Mouse (Mus musculus): ENCODE data around the gene Olfr591. TPM values are rescaled to one million over a fixed set of nuclear protein-coding genes. Genes with fewer than 3 reads are reported as not detected.

Gene Olfr591
- not detected for polyA plus RNA-seq (2014; fragmentation: Illumina TruSeq; extraction: RNeasy Lipid Tissue Mini Kit (QIAGEN cat#74804); ENCODE audit: insufficient read depth, low read depth, low replicate concordance)

GRCm38 (mm10) chr7:103178240-103178639 lies at the start of gene Olfr591:
Gene Olfr591, minus strand, starts transcription at chr7:103178340.

DNA sequence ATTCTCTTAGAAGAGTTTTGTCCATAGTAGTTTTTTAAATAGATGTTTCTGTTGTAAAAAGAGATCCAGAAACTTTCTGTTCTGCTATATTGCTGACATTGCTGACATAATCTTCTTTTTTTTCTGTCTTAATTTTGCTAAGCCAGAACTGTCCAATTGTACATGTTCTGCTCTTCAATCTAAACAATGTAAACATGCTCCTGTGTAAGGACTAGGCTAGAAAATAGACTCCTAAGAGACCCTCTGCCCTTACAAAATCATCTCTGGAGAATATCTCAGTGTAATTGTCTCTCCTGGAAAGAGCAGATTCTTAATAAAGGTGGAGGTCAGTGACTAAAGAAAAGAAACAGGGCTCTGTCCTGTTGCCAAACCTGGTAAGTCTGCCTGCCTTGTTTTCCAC lies 38.6 kb upstream of the Olfr591 start, which contains the start of gene Olfr594:
TSS of gene Olfr594 (plus strand) at position 301 of the 400 bp plus-strand sequence.

DNA sequence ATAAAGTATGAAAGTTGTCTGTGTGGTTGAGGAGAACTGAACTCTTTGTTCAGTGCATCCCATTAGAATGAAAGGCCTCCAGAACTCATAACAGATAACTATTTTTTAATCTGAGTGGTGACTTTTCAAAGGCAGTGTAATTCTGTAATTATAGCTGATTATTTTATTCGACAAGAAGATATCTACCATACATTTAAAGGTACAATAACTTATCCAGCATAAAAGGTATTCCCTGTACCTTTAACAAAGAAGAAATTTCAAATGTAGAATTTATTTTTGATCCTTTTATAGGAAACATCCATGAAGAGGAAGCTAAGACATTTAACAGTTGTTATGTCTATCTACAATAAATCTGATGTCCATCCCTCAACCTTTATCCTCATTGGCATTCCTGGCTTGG lies 33.4 kb upstream of the Olfr591 start, which contains the start of gene Olfr593:
TSS of gene Olfr593 (plus strand) at position 301 of the 400 bp plus-strand sequence.

GRCm38 (mm10) chr7:103184503-103184902 lies 6.4 kb upstream of the Olfr591 start, which contains the start of gene Olfr592:
Gene Olfr592, plus strand, starts transcription at chr7:103184803.

DNA sequence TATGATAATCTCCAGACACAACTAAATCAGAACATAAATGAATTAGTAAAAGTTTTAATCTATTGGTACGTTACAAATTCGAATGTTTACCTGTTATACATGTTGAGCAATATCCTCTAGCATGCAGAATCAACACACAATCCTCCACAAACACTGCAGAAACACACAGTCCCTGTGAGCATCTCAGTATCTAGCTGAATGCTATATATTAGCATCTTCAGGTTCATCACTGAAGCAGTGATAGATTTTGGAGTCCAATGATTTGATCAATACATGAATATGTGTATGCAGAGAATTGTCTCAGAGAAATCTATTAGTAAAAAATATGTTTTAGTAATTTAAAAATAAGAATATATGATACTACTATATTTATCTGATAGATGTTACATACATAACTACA lies 21.9 kb downstream of the Olfr591 start, which contains the start of gene Olfr589:
TSS of gene Olfr589 (minus strand) at position 101 of the 400 bp plus-strand sequence.

GRCm38 (mm10) chr7:103140579-103140978 lies 37.6 kb downstream of the Olfr591 start, which contains the start of gene Olfr588-ps1:
Gene Olfr588-ps1, plus strand, starts transcription at chr7:103140879.

DNA sequence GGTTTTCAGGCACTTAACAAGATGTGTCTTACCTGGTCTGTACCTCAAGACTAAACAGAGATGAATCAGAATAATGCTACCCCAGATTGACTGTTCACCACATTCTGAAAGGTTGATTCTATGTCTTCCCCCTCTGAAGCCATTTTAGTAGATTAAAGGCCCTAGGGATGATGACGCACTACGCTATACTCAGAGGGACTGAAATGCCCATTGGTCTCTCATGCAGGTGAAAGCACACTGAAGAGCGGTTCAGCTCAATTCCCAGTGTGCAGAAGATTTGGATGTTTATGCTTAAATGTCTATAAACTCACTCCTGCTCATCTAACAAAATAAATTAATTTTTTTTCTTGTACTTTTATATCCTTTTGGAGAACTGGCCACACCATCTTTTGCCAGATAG lies 52.6 kb downstream of the Olfr591 start, which contains the start of gene Olfr586:
TSS of gene Olfr586 (minus strand) at position 101 of the 400 bp plus-strand sequence.

Other genes with a start within 250 kb of the Olfr591 start
- gene Olfr573-ps1, start 235.8 kb downstream of the Olfr591 start, polyA plus RNA-seq (2014; fragmentation: Illumina TruSeq; extraction: RNeasy Lipid Tissue Mini Kit (QIAGEN cat#74804); ENCODE audit: insufficient read depth, low read depth, low replicate concordance): not detected
- gene Olfr574, start 229.9 kb downstream of the Olfr591 start, polyA plus RNA-seq (2014; fragmentation: Illumina TruSeq; extraction: RNeasy Lipid Tissue Mini Kit (QIAGEN cat#74804); ENCODE audit: insufficient read depth, low read depth, low replicate concordance): not detected
- not detected for gene Olfr575, start 219.6 kb downstream of the Olfr591 start, polyA plus RNA-seq (2014; fragmentation: Illumina TruSeq; extraction: RNeasy Lipid Tissue Mini Kit (QIAGEN cat#74804); ENCODE audit: insufficient read depth, low read depth, low replicate concordance)
- gene Olfr576, start 215.7 kb downstream of the Olfr591 start, polyA plus RNA-seq (2014; fragmentation: Illumina TruSeq; extraction: RNeasy Lipid Tissue Mini Kit (QIAGEN cat#74804); ENCODE audit: insufficient read depth, low read depth, low replicate concordance): not detected
- not detected for gene Olfr577, start 202.4 kb downstream of the Olfr591 start, polyA plus RNA-seq (2014; fragmentation: Illumina TruSeq; extraction: RNeasy Lipid Tissue Mini Kit (QIAGEN cat#74804); ENCODE audit: insufficient read depth, low read depth, low replicate concordance)
- gene Olfr578, start 189.0 kb downstream of the Olfr591 start, polyA plus RNA-seq (2014; fragmentation: Illumina TruSeq; extraction: RNeasy Lipid Tissue Mini Kit (QIAGEN cat#74804); ENCODE audit: insufficient read depth, low read depth, low replicate concordance): not detected
- not detected for gene Olfr582, start 140.3 kb downstream of the Olfr591 start, polyA plus RNA-seq (2014; fragmentation: Illumina TruSeq; extraction: RNeasy Lipid Tissue Mini Kit (QIAGEN cat#74804); ENCODE audit: insufficient read depth, low read depth, low replicate concordance)
- gene Olfr583, start 127.0 kb downstream of the Olfr591 start, polyA plus RNA-seq (2014; fragmentation: Illumina TruSeq; extraction: RNeasy Lipid Tissue Mini Kit (QIAGEN cat#74804); ENCODE audit: insufficient read depth, low read depth, low replicate concordance): not detected
- gene Olfr584, start 96.5 kb downstream of the Olfr591 start, polyA plus RNA-seq (2014; fragmentation: Illumina TruSeq; extraction: RNeasy Lipid Tissue Mini Kit (QIAGEN cat#74804); ENCODE audit: insufficient read depth, low read depth, low replicate concordance): not detected
- gene Olfr585, start 80.6 kb downstream of the Olfr591 start, polyA plus RNA-seq (2014; fragmentation: Illumina TruSeq; extraction: RNeasy Lipid Tissue Mini Kit (QIAGEN cat#74804); ENCODE audit: insufficient read depth, low read depth, low replicate concordance): not detected
- gene Olfr586, start 52.7 kb downstream of the Olfr591 start, polyA plus RNA-seq (2014; fragmentation: Illumina TruSeq; extraction: RNeasy Lipid Tissue Mini Kit (QIAGEN cat#74804); ENCODE audit: insufficient read depth, low read depth, low replicate concordance): not detected
- not detected for gene Olfr588-ps1, start 37.5 kb downstream of the Olfr591 start, polyA plus RNA-seq (2014; fragmentation: Illumina TruSeq; extraction: RNeasy Lipid Tissue Mini Kit (QIAGEN cat#74804); ENCODE audit: insufficient read depth, low read depth, low replicate concordance)
- gene Olfr589, start 22.0 kb downstream of the Olfr591 start, polyA plus RNA-seq (2014; fragmentation: Illumina TruSeq; extraction: RNeasy Lipid Tissue Mini Kit (QIAGEN cat#74804); ENCODE audit: insufficient read depth, low read depth, low replicate concordance): not detected
- not detected for gene Olfr592, start 6.5 kb upstream of the Olfr591 start, polyA plus RNA-seq (2014; fragmentation: Illumina TruSeq; extraction: RNeasy Lipid Tissue Mini Kit (QIAGEN cat#74804); ENCODE audit: insufficient read depth, low read depth, low replicate concordance)
- gene Olfr593, start 33.5 kb upstream of the Olfr591 start, polyA plus RNA-seq (2014; fragmentation: Illumina TruSeq; extraction: RNeasy Lipid Tissue Mini Kit (QIAGEN cat#74804); ENCODE audit: insufficient read depth, low read depth, low replicate concordance): not detected
- gene Olfr594, start 38.7 kb upstream of the Olfr591 start, polyA plus RNA-seq (2014; fragmentation: Illumina TruSeq; extraction: RNeasy Lipid Tissue Mini Kit (QIAGEN cat#74804); ENCODE audit: insufficient read depth, low read depth, low replicate concordance): not detected
- gene Usp17ld, start 74.2 kb upstream of the Olfr591 start, polyA plus RNA-seq (2014; fragmentation: Illumina TruSeq; extraction: RNeasy Lipid Tissue Mini Kit (QIAGEN cat#74804); ENCODE audit: insufficient read depth, low read depth, low replicate concordance): not detected
- not detected for gene Olfr596, start 127.3 kb upstream of the Olfr591 start, polyA plus RNA-seq (2014; fragmentation: Illumina TruSeq; extraction: RNeasy Lipid Tissue Mini Kit (QIAGEN cat#74804); ENCODE audit: insufficient read depth, low read depth, low replicate concordance)
- not detected for gene Olfr597, start 138.0 kb upstream of the Olfr591 start, polyA plus RNA-seq (2014; fragmentation: Illumina TruSeq; extraction: RNeasy Lipid Tissue Mini Kit (QIAGEN cat#74804); ENCODE audit: insufficient read depth, low read depth, low replicate concordance)
- not detected for gene Olfr598, start 145.2 kb upstream of the Olfr591 start, polyA plus RNA-seq (2014; fragmentation: Illumina TruSeq; extraction: RNeasy Lipid Tissue Mini Kit (QIAGEN cat#74804); ENCODE audit: insufficient read depth, low read depth, low replicate concordance)
- not detected for gene Olfr599, start 157.6 kb upstream of the Olfr591 start, polyA plus RNA-seq (2014; fragmentation: Illumina TruSeq; extraction: RNeasy Lipid Tissue Mini Kit (QIAGEN cat#74804); ENCODE audit: insufficient read depth, low read depth, low replicate concordance)
- not detected for gene Olfr600, start 171.3 kb upstream of the Olfr591 start, polyA plus RNA-seq (2014; fragmentation: Illumina TruSeq; extraction: RNeasy Lipid Tissue Mini Kit (QIAGEN cat#74804); ENCODE audit: insufficient read depth, low read depth, low replicate concordance)
- gene Olfr601, start 184.3 kb upstream of the Olfr591 start, polyA plus RNA-seq (2014; fragmentation: Illumina TruSeq; extraction: RNeasy Lipid Tissue Mini Kit (QIAGEN cat#74804); ENCODE audit: insufficient read depth, low read depth, low replicate concordance): not detected
- gene Olfr603, start 207.8 kb upstream of the Olfr591 start, polyA plus RNA-seq (2014; fragmentation: Illumina TruSeq; extraction: RNeasy Lipid Tissue Mini Kit (QIAGEN cat#74804); ENCODE audit: insufficient read depth, low read depth, low replicate concordance): not detected
- not detected for gene Usp17lc, start 236.7 kb upstream of the Olfr591 start, polyA plus RNA-seq (2014; fragmentation: Illumina TruSeq; extraction: RNeasy Lipid Tissue Mini Kit (QIAGEN cat#74804); ENCODE audit: insufficient read depth, low read depth, low replicate concordance)